Mouse (Mus musculus) frontal cortex, postnatal 10 days (tissue): ENCODE results near the gene Gcnt2.
A peak's percentile ranks its signal among the peaks of the same experiment; 100 is the strongest.

Experiments used
- DNase-seq, 2 experiments: peaks; one replicate each; pipeline ENCODE4 v3.0.0; 2022; ENCODE audit warnings: low spot score in 2 of 2, mixed read lengths in 1 of 2

The Gcnt2 gene

DNA sequence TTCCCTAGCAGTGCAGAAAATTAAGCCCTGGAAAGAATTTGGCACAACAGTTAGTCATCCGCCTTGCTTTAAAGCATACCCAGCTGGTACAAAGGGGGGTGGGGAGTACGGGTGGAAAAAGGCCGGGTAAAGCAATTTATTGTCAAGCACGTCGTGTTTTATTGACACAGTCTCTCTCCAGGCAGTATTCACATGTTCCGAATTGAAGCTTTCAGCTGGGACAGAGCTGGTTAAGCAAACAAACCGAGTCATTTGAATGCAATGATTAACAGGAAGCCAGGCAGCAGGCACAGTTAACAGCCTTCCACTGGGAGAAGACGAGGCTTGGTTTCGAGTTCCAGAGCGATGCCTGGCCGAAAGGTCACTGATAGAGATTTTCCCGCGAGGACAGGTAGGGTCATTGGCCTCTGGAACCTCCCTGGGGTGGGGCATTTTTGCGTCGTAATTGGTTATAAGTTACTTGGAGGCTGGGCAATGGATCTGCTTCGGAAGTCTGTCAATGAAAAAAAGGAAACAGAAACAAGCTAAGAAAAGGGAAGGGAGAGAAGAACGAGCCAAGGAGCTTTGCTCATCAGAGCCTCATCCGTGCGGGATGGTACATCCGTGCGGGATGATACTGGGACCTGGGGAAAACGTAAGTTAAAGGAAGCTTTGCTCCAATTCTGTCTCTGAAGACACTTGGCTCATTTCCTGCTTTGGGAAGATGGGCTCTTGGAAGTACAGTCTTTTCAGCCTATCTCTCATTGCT, at the start of gene Gcnt2:
TSS of gene Gcnt2 (plus strand) at position 103 of the 748 bp plus-strand sequence.
- no peak for DNase-seq

DNA sequence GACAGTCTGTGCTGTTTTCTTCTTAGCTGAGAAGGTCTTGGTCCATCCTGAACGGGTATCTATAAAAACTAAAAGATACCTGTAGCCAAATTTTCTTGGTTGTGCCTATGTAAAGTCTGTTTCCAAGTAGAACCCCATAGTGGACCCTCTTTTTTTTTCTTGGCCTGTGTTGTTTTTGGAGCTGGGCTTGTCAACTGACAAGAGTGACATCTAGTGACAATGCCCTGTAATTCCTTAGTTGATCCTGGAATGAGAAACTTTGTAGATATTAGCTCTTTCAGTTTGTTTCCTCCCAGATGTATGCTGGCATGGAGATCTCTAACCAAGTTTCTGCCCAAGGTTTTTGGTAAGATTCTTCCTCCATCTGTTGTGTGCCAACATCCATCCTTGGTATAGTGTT, 38.9 kb upstream of the Gcnt2 start:
- DNase-seq = no peak

DNA sequence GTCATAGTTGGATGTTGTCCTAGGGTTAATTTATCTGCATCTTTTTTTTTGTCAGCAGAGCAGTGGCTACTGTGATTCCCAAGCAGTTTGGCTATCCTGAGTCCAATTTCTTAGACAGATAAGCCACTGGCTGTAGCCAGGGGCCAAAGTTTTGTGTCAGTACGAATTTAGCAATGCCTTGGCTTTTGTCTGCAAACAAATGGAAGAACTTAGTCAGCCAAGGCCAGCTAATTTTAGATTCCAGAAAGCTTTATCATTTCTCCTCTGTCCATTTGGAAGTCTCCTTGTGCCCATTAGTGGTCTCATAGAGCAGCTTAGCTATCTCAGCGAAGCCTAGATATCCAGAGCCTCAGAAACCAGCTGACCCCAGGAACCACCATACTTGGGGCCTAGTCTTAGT, 37.6 kb upstream of the Gcnt2 start:
- no peak for DNase-seq

DNA sequence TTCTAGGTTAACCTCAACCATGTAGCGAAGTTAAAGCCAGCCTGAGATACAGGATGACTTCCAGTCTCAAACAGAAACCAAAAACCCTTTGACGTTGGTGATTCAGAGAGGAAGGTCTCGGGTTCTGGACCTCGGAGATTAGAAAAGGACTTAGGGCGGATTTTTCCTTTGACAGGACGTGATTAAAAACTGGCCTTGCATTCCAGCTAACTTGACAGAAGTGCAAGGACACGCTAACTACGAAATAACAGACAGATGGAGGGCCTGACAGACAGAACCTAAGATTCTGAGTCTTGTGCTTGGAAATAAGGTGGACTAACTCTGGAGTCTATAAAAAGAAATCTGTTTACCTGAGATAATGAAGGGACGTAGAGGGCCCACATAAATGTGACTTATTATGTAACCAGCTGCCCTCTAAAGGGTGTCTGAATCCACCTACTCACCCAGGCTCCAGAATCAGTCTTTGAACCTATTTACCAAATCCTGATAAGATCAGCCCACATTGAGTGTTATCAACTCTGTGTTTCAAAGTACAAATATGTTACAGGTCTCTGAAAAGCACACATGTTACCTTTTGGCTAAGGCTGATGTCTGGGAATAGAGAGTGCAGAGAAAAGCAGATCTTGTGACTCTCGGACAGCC, 18.3 kb upstream of the Gcnt2 start:
- no peak for DNase-seq

DNA sequence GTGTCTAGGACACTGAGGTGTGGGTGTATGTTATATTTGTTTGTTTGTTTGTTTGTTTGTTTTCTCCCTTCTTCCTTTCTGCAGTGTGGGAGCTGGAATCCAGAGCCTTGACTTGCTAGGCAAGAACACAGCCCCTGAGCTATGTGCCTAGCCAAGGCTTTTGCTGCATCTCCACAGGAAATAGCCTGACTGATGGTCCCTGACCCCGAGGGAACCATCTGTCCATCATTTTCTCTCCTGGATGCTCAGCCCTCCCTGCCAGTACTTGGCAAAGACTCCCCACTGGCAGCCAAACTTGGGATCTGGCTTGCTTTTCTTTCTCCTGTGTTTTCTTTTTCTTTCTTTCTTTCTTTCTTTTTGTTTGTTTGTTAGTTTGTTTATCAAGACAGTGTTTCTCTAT, 17.4 kb upstream of the Gcnt2 start:
- DNase-seq = no peak

DNA sequence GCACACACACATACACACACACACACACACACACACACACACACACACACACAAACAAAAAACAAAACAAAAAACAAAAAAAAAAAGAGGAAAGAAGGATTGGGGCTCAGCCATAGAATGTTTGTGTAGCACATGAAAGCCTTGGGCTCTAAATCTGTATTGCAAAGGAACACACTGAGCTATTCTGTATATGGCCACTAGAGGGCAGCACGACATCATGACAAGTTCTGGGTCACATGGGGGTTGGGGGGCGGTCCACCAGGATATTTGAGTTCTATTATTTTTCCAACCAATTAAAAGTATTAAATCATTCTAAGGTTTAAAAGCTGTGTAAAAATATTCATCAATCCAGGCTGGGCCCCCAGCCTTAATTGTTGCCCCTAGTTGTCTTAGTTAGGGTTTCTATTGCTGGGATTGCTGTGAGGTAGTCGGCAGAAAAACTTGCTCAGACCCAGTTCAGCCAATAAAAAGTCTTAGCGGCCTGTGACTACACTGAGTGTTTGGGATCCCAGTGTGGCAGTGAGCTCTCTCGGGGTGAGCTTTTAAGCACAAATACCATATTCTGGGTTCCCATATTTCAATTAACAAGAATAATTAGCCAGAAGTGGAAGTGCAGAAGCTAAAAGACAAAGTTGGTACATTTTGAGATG, 16.0 kb upstream of the Gcnt2 start:
- peak; percentile 18 to 64 for DNase-seq

DNA sequence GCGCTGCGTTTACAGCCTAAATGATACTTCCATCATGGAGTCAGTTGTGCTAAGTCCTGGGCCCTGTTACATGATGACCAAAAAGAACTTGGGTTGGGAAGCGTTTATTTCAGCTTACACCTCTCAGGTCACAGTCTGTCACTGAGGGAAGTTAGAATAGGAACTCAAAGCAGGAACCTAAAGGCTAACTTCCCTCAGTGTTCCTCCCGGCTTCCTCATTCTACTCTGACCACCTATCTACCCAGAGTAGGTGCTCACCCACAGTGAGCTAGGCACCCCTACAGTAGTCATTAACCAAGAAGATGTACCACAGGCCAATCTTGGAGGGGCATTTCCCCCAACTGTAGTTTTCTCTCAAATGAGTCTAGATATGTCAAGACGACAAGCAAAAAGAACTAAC, 15.4 kb upstream of the Gcnt2 start:
- no peak for DNase-seq

DNA sequence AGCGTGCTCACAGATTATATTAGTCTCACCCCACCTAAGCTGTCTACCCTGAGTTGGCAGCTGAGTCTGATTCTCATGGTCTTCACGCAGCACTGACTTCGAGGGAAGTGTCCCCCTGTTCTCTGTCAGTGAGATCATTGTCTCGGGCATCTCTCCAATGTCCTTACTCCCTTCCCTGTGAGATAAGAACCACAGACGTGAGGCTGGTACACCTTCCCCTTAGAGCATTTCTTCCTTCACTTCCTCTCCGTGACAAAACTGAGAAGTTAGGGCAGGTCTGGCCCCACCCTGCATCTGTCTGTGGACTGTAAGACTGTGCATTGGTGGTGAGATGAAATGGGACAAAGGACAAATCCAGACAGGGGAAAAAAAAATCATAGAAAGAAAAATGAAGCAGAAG, 13.6 kb upstream of the Gcnt2 start:
- DNase-seq = no peak

DNA sequence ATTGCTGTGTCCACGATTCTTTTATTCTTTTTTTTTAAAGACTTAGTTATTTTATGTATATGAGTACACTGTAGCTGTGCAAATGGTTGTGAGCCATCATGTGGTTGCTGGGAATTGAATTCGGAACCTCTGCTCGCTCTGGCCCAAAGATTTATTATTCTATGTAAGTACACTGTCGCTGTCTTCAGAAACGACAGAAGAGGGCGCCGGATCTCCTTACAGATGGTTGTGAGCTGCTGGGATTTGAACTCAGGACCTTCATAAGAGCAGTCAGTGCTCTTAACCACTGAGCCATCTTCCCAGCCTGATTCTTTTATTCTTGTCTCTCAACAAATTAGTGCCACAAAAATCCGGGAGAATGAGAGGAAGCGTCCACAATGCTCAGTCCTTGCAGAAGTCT, 13.2 kb upstream of the Gcnt2 start:
- no peak for DNase-seq

DNA sequence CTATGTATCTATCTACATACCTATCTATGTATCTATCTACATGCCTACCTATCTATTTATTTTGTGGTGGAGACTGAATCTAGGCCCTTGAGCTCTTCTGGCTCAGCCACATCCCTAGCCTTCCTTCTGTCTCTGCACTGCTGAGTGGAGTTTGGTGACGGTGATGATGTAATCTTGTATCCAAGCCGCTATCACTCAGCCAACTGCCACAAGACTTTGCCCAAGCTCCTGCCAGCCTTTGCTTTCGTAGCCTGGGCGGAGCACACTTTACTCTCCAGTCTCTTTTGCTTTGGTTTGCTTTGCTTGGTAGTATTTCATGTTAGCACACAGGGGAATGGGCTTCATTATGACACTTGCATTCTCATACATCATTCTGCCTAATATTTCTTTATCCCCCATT, 11.7 kb upstream of the Gcnt2 start:
- DNase-seq = no peak

DNA sequence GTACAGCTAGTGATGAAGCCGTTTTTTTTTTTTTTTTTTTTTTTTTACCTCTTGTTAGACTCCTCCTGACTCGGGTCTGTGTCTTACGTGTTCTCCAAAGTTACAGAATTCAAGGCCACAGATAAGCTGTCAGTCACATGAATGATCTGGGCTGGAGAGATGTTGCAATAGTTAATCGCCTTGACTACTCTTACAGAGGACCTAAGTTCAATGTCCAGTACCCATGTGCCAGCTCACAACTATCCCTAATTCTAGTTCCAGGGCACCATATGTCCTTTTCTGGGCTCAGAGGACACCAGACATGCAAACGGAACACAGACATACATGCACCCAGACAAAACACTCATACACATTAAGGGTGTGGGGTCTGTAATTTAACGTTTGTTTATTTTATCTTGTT, 8.9 kb upstream of the Gcnt2 start:
- no peak for DNase-seq

DNA sequence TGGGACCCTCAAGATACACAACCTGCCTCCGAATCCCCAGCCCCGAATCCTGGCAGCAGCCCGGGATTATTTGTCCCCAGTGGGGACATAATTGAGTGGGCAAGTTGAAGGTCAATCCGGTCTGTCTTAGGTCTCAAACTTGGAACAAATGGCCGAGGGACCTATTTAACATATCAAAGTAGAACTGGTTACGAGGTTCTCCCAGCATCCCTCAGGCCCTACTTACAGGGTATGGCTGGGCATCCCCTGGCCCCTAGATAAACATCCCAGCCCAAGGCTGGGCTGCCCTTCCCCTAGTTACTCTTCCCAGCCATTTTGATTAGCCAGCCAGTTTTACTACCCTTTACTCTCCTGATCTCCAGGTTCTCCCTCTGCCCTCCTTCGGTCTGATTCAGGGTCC, 8.3 kb upstream of the Gcnt2 start:
- DNase-seq = no peak

DNA sequence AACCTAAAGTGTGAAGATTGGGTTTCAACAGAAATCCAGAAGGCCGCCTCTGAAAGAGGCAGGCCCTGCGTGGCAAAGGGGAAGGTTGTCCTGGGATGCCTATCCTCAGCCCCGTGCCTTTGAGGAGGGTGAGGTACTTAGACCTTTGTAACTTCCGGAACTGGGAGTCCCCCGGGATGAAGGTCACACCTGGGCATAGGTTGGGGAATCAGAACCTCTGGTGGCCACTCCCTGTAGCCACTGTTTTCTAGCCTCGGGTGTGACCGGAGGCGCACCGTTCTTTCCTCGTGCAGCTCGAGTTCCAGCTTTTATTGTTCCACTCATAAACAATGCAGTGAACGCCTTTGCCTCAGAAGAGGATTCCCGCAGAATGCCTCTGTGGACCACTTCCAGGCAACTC, 7.6 kb upstream of the Gcnt2 start:
- no peak for DNase-seq

DNA sequence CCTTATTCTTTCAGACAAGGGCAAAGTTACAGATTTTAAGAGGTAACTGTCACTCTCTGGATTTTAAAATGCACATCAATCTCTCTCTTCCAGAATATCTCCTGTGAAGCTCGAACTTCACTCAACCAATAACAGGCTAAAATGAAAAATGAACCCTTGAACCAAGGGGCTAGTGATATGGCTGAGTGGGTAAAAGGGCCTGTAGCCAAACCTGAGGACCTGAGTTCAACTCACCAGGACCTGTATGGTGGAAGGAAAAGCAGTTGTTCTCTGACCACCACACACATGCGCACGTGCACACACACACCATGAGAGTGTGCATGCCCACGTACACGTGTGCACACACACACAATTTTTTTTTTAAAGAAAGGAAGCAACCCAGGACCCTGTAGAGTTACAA, 6.8 kb upstream of the Gcnt2 start:
- no peak for DNase-seq

DNA sequence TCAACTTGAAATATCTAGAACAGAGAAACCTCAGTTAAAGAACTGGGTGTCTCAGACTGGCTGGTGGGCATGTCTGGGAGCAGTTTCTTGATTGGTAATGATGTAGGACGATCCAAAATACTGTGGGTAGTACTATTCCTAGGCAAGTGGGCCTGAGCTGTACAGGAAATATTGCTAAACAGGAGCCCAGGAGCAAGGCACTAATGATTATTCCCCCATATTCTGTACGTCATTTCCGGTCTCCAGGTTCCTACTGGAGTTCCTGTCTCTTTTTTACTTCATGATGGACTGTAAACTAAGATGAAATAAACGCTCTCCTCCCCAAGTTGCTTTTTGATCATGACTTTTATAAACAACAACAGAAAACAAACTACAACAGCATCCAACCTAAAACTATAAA, 5.7 kb upstream of the Gcnt2 start:
- DNase-seq = no peak

DNA sequence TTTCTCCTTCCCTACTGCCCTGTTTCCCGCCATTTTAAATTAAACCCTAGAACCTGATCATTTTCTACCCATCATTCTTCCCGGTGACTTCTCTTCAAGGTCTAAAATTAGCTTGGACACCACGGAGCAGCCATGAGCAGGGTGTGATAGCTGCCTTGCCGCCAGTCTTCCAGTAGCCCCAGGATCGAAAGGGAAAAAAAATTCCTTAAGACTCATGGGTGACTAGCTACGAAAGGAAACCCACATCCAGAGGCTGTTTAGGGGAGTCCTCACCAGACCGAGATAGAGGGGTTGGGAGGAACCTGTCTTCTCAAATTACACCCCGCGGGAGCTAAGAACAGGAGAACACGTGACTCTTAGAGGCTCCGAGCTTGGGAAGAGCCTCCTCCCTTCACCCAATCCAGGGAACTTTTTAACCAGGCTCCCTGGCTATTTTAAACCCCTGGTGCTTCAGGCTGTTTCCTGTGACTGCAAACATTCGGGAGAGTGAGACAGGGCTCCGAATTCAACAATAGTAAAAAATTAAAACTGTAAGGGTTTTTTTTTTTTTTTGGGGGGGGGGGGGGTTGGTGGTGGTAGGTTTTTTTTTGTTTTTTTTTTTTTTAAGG, 5.0 kb upstream of the Gcnt2 start:
- no peak for DNase-seq

DNA sequence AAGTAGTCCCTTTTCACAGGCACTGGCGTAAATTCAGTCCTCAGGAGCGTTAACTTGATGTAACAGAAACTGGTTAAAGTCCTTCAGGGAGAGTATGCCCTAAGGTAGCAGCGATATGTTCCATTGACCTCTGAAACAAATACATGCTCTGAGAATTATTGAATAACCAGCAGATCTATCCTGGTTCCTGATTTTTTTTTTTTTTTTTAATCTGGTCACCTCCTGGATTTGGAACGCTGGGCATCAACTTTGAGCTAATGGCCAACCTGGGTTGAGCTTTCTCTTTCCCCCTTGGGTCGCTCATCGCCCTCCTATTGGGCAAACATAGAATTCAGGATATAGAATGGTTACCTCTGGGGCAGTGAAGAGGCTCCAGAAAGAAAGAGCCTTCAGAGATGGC, 4.3 kb upstream of the Gcnt2 start:
- no peak for DNase-seq

DNA sequence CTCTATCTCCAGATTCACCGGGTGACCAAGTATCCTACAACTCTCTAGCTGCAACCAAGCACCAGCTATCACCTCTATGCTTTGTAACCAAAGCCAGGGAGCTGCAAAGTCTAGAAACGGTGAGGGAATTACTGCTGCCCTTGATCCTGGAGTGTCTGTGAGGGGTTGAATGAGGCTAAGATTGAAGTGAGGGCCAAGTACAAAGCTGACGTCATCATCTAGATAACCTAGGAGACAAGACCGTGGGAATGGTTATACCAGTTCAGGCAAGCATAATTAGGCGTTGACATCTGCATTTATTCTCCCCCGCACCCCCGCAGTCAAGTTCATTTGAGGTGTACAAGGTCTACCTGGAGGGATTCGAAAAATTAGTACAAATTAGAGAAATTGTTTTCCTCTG, 2.8 kb upstream of the Gcnt2 start:
- DNase-seq = no peak

DNA sequence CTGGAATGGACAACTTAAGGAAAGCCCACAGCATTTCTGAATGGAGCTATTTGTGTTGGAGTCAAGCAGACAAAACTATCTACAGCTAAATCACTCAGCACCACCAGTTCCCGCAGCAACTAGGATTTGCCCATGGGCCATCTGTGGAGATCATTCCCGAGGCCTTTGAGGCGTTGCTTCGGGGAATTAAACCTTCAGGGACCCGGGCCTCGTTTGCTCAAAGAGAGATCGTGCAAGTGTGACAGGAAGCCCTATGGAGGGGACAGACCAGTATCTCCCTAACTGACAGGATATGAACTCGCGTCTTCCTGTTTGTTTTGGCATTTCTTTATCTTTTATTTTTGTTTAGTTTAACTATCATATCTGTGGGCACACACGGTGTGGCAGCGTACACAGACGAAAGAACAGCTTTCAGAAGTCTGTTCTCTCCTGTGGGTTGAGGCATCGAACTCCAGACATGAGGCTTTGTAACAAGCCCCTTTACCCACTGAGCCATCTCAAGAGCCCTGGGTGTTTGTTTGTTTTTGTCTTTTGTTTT, 2.2 kb upstream of the Gcnt2 start:
- no peak for DNase-seq

DNA sequence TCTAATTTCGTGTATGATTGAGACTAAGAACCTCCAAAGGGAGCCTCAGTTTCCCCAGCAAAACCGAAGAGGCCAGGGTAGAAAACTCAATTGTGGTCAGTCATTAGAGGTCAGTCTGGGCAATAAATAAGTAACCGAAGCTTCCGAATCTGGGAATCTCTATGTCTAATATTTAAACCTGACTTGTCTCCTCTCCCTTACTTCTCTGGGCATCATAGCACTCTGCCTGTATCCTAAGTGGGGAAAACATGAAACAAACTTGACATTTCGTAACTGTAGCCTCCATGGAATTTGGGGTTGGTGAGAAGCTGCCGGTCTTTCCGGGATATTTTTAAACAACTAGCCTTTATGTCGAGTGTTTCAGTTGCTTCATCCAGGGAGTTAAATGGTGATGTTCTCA, 329 bp upstream of the Gcnt2 start:
- DNase-seq = no peak

DNA sequence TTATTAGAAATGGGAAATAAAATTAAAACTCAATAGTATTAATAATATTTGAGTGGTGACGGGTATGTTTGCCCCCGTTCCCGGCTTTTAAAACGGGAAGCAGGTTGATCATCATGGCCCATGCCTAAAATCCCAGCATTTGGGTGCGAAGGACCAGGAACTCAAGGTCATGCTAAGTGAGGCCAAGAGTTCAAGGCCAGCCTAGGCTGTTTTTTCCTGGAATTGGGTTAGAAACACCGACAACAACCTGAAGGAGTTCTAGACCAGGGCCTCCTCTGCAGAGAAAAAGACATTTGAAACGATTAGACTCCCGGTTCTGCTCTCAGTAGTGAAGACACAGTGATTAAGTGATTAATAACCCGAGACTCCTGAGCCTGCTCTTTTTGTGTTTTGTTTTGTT, 3.5 kb downstream of the Gcnt2 start:
- no peak for DNase-seq

DNA sequence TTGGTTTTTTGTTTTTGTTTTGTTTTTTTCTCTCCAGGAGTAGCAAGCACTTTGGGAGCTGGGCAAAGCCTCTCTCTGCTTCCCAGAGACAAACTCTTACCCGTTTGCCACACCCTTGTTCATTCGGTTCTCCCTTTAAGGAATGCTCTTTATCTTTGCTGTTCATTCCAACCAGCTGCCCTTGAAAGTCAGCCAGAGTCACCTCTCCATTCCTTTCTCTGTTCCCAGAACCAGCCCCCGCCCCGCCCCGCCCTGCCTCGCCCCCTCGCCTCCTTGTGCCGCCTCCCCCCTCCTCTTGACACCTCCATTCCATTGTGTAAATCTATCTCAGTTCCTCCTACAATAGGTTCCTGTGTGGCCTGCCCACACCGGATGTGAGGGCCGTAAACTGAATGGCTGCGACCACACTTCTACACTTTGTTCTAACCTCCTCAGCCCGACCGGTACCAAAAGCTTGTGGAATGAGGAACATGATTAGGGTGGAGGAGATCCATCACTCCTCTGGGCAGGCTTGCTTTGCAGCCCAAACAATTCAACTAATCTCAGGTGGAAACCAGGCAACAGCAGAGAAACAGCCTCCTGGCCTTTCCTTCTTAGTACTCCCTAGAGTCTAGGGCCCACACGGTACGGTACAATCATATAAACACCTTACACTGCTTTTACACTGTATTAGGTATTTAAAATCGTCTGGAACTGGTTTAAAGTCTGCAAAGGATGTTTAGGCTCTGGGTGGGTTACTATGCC, 9.5 kb downstream of the Gcnt2 start:
- no peak for DNase-seq
